Mouse (Mus musculus) small intestine, adult 2 months (tissue): ENCODE measurements at regions not wholly inside any gene's neighbourhood (a gene's known extent, or its start where the extent isn't known, plus 50 kb on each side); places are given as distances from the start of the nearest gene placed in this dataset.

Experiments used
- H3K27ac ChIP-seq: fragments of 200-500 bp; 2 replicates; pipeline ENCODE4 v1.5.1; 2012; ENCODE audit warnings: low read depth, low read length, control low read depth, inconsistent platforms; ENCODE audit not compliant: insufficient read depth
- H3K27me3 ChIP-seq: fragments of 200-500 bp; 2 replicates; pipeline ENCODE4 v1.6.1; 2012; ENCODE audit warnings: mild to moderate bottlenecking, moderate library complexity, low read length, inconsistent platforms; ENCODE audit not compliant: control insufficient read depth, insufficient read depth
- H3K36me3 ChIP-seq: fragments of 200-500 bp; 2 replicates; pipeline ENCODE4 v1.6.1; 2012; ENCODE audit warnings: mild to moderate bottlenecking, low read length, control low read depth, inconsistent platforms; ENCODE audit not compliant: control insufficient read depth, insufficient read depth
- H3K4me1 ChIP-seq: fragments of 200-500 bp; 2 replicates; pipeline ENCODE4 v1.6.1; 2012; ENCODE audit warnings: low read length, inconsistent platforms, mixed read lengths; ENCODE audit not compliant: control insufficient read depth, insufficient read depth, insufficient read length
- H3K4me3 ChIP-seq: fragments of 200-500 bp; 2 replicates; pipeline ENCODE4 v1.5.1; 2012; ENCODE audit warnings: low read depth, mild to moderate bottlenecking, control low read depth, inconsistent platforms, low read length, moderate library complexity
- CTCF ChIP-seq: fragments of 200-500 bp; IDR thresholded peaks from 2 replicates; pipeline ENCODE4 v1.5.1; 2012; ENCODE audit warnings: low read depth, mild to moderate bottlenecking, control low read depth, inconsistent platforms, low read length, moderate library complexity, mixed read lengths; ENCODE audit not compliant: insufficient replicate concordance, insufficient read length; ENCODE audit errors: extremely low read depth
- POLR2A ChIP-seq: fragments of 200-500 bp; IDR thresholded peaks from 2 replicates; pipeline ENCODE4 v1.6.1; 2012; ENCODE audit warnings: low read depth, mild to moderate bottlenecking, control low read depth, inconsistent platforms, low read length, moderate library complexity
- WGBS: fragments of 180-500 bp; shearing (Covaris S2); methylation state at CpG from one replicate; pipeline ENCODE4 v1.1.7; 2018; 5-methylcytosine and 5-hydroxymethylcytosine counted together

DNA sequence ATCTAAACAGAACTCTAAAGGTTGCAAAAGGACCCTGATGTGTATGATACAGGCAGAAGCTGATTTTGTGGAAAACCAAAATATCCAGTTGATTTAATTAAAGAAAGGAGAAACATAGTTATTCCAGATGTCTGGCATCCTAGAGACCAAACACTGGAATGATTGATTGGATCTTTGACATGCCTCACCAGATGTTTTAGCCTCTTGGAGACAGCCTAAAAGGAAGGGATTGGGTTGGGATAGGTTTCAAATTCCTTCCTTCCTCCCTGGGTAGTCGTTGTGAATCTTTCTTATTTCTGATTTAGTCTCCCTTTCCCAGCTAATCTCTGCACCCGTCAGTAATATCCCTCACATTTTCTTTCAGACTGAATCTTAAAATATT, 190.9 kb upstream of the Gm9747 start:
- Histone ChIP-seq H3K27ac (no peak overlapping the region), H3K27me3 (no peaks in the 10 kb centered on the region), H3K36me3 (no peaks in the 10 kb centered on the region), H3K4me1 (no peaks in the 10 kb centered on the region), H3K4me3 (no peak overlapping the region)
- TF ChIP-seq POLR2A, result no peak
- no peak for TF ChIP-seq CTCF
- 53% methylated on average over 2 of the region's 2 CpGs for WGBS

DNA sequence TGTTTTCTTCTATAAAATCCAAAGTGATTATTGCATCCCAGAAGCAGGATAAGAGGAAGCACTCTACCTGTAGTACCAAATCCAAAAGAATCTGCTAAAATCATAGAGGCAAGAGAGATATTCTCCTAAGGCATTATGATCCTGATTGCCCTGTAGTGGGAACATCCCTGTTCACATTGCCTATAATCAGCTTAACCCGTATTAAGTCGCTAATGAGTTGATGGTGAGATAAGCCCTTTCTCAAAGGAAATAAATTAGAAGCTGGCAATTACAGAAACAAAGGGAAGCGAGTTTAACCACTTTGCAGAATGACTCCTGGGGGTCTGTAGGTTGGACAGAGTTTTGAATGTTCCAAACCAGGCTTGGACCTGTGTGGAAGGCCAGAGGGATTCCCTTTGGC, 190.4 kb upstream of the Gm9747 start:
- 44% methylated on average over 3 of the region's 3 CpGs for WGBS
- TF ChIP-seq POLR2A (no peak), CTCF (no peak)

DNA sequence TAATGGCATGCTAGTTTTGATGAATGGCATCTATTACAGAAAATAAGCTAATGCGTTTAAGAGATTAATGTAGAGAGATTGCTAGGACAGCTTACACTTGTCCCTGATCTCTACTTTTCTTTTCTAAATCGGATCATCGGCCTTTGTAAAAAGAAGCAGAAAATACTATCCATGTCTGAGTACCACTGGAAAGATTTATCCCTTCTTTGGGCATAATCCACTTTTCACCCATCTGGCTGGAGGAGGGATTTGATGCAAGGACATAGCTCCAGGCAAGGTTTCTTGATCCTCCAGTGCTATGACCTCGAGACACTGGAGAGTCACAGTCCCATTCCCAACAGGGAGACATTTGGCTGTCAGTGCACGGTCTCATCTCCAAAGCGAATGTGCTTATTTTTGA, 166.6 kb upstream of the Gm9747 start:
- Histone ChIP-seq H3K4me1 (no peaks in the 10 kb centered on the region), H3K36me3 (no peaks in the 10 kb centered on the region), H3K4me3 (no peak overlapping the region), H3K27me3 (no peaks in the 10 kb centered on the region), H3K27ac (no peak overlapping the region)
- 81% methylated on average over 6 of the region's 6 CpGs for WGBS
- TF ChIP-seq CTCF (no peak), POLR2A (no peak)

More for the DNA sequence above, 190.4 kb upstream of the Gm9747 start:
- H3K27ac ChIP-seq, result no peak overlapping the region
- H3K36me3 ChIP-seq, result no peaks in the 10 kb centered on the region
- H3K4me3 ChIP-seq, result no peak overlapping the region
- H3K27me3 ChIP-seq, result no peaks in the 10 kb centered on the region
- H3K4me1 ChIP-seq, result no peaks in the 10 kb centered on the region

DNA sequence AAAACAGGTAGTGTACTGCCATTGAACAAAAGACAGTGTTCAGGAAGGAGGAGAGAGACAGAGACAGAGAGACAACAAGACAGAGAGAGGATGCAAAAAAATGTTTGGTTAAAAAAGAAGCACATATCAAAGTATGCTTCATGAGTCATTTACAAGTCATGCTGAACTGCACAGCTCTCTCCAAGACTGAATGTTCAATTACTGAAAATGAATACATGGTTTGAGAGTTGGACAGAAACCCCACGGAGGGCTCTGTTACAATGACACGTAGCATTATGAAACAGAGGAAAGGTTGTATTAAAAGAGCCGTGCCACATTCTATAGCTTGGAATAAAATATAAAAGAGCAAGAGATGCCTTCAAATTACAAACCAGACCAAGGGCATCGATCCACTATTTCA, 164.3 kb upstream of the Gm9747 start:
- Histone ChIP-seq H3K4me3 (no peak overlapping the region), H3K27me3 (no peaks in the 10 kb centered on the region), H3K4me1 (no peaks in the 10 kb centered on the region), H3K36me3 (no peaks in the 10 kb centered on the region), H3K27ac (no peak overlapping the region)
- 87% methylated on average over 4 of the region's 4 CpGs for WGBS
- TF ChIP-seq CTCF (no peak), POLR2A (no peak)

DNA sequence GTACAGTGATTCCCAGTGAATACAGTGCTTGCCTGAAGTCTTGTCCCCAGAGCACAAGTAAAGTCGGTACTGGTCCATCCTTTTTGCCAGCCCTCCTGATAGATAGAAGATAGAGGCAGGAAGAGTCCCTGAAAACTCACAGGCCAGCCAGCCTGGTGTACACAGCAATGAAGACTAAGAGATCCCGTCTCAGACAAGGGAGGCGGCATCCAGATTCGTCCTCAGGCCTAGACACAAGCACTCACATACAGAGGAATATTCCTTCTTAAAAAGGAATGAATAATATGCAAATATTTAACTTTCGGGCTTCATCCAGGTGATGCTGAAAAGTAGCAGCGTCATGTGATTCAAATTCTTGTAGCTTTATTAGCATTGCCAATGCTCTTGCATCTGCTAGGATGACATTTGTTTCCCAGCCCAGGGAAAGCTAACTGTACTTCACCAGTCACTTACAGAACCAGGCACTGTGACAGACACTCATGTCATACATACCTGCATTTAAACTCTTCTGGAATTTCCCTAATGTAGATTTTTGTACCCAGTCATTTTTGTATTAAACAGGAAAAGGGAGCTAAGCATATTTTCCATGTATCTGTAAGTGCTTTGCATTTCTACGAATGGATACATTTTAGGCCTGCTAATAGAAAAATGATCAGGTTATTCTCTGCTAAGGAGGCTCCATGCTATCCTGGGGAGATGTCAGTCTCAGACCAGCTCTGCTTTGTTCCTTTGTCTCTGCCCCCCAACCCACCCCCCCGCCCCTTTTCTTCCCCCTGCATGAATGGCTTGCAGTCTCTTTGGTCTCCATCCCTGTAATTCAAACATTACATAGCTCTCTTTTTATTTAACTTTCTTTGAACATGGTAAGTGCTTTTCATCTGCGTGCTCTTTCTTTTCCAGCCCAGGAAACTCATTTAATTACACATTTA, 162.5 kb upstream of the Gm9747 start:
- Histone ChIP-seq H3K4me1 (no peaks in the 10 kb centered on the region), H3K27ac (no peak overlapping the region), H3K27me3 (no peaks in the 10 kb centered on the region), H3K36me3 (no peaks in the 10 kb centered on the region), H3K4me3 (no peak overlapping the region)
- WGBS, result 75% methylated on average over 9 of the region's 9 CpGs
- no peak for TF ChIP-seq POLR2A
- TF ChIP-seq CTCF, result no peak

DNA sequence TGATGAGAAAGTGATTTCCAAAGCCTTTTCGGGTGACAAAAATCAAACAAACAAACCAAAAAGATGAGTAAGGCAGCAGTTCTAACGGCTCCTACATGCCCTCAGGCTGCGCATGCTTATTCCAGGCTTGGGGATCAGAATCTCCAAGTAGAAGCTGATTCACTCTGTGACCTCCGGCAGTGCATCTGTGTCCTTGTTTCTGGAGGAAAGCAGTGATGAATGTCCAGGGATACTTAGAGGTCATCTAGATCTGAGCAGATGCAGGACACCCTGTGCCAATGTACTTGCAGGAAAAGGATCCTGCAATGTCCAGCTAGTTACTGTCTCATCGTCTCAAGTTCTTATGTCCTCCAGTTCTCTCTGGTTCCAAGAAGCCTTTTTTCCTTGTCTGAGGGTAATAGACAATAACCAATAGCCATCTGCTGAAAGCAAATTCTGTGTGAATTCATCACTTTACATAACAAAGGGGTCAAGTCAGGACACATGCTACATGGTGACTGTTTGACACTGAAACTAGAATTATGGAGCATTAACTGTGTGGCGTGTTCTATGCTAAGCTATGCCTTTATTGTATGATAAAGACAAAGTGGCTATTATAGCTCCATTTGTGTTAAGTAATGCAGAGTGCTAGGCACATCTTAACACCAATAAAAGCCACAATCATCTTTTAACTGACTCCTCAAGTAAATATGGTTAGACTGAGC, 143.6 kb upstream of the Gm9747 start:
- Histone ChIP-seq H3K27ac (no peak overlapping the region), H3K36me3 (no peaks in the 10 kb centered on the region), H3K27me3 (no peaks in the 10 kb centered on the region), H3K4me3 (no peak overlapping the region), H3K4me1 (no peaks in the 10 kb centered on the region)
- 78% methylated on average over 6 of the region's 6 CpGs for WGBS
- TF ChIP-seq POLR2A (no peak), CTCF (no peak)

DNA sequence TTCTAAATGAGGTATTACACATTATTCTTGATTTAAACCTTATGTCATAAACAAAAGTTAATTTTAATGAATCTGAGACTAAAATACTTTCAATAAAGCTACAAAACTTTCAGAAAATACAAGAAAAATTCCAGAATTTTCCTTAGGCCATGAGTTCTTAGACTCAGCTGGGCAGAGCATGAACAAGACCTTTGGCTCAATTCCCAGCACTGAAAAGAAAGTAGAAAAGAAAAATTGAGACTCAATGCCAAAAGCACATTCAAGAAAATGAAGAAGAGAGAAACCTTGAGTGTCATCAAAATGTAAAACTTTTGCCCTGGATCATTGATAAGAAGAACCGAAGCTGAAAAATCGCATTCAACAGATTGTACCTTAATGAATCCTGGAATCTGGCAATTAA, 137.8 kb upstream of the Gm9747 start:
- Histone ChIP-seq H3K36me3 (no peaks in the 10 kb centered on the region), H3K27me3 (no peaks in the 10 kb centered on the region), H3K4me3 (no peak overlapping the region), H3K4me1 (no peaks in the 10 kb centered on the region), H3K27ac (no peak overlapping the region)
- WGBS, result 96% methylated on average over 2 of the region's 2 CpGs
- TF ChIP-seq CTCF, result no peak
- TF ChIP-seq POLR2A, result no peak
